Mouse (Mus musculus) urinary bladder, postnatal 14 days (tissue): Measurements from ENCODE around the gene Tekt1.
"Not testable (repeated sequence)": the region's sequence is repeated elsewhere in the genome, so short reads cannot be mapped to it uniquely, and the experiment has no call there.

Experiments used
- DNase-seq: peaks from one replicate; pipeline ENCODE4 v3.0.0; 2021; ENCODE audit warnings: low spot score

The Tekt1 gene

GRCm38 (mm10) chr11:72389407-72390142 is 27.3 kb upstream of the Tekt1 start:
- DNase-seq, result no peak

- no peak for DNase-seq
Measured at GRCm38 (mm10) chr11:72388113-72388529, 25.9 kb upstream of the Tekt1 start.

DNA sequence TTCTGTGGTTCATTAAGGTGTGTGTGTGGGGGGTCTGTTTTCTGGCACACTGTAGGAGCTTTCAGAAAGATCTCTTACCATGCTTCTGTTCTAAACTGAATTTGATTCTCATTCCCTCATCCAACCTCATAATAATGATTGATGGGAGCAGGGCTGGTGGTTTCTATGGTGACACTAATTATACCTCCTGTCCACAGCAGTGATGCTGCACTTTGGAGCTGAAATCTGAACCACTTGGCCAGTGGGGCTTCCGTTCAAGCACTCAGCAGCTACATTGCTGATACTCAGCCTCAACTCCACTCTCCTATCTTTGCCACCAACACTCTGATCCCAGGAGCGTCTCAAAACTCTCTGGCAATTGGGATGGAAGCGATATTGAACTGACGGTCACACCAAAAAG is 17.1 kb upstream of the Tekt1 start:
- DNase-seq, result no peak

- DNase-seq, result no peak
Measured at GRCm38 (mm10) chr11:72378222-72378621, 16.0 kb upstream of the Tekt1 start.

GRCm38 (mm10) chr11:72376562-72376961 is 14.3 kb upstream of the Tekt1 start:
- no peak for DNase-seq

DNA sequence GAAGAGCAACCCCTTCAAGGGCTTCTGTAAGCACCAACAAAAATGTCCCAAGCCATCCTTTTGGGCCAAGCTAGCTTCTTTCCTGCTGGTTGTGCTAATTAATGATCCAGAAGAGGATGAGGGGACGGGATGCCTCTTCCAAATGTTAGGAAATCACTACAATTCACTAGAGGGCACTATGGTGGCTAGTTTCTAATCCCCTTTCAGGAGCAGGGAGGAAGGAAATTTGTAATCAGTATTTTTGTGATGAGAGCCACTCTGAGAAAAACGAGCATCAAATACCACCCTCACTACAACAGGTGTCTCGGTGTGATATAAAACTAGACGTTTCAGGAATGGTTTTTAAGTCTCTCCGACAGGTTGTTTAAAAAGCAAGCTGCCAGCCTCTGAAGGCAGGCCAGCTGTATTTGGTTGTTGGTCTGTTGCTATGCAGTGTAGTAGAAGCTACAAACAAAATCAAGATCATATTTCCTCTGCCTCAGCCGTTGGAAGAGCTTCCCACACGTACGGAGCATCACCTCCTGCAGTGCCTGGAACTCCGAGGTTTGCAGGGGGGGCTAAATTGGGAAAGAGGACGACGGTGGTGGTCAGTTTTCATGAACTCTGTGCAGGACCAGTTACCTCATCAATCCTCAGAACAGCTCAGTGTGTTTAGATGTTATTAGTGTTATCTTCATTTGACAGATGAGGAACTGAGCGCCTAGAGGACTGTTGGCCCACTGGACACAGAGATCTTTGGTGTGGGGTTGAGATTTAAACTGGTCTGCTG is 7.8 kb upstream of the Tekt1 start:
- DNase-seq, result no peak

DNA sequence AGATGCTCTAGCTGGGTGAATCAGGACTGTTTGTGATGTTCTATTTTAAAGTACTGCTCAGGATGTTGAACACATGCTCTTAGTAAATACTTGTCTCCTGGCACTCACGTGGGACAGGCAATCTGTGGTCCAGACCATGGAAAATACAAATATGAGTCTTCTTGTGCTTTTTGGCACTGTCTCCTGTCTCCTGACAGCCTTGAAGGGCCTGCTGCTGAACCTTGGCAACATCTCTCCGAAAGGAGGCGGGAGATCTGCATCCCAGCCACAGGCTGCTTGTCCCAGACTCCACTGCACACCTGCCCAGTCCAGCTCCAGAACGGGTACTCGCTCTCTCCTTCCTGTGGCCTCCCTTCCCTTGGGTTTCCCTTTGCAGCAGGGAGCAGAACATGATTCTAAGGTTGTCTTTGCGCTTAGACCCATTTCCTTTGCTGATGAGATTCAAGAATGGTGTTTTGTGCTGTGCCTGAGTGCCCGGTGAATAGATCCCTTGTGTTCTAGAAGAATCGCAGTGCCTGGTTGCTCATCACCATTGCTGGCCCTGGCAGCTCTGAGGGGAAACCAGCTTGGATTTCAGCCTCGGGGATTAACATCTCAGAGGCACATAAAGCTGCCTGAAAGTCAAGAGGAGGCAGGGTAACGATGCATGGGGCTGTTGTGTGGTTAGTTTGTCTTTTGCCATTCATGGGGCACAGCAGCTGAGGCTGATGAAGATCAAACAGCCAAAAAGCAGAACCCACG is 5.9 kb upstream of the Tekt1 start:
- DNase-seq, result no peak

DNA sequence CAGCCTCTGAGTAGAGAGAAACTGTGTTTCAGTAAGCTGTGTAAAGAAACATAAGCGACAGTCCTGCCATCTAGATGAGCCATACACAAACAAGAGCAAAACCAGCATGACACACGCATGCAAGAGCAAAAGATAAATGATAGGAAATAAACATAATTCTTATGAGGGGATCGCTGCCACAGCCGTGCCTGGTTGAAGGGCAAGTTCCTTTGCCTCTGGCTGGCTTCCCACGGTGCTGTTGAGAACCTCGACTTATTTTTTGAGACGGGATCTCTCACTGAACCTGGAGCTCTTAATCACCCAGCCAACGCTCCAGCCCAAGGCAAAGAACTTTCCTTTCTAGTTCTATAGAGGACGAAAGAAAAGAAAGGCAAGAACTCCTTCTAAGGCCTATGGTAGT is 3.9 kb upstream of the Tekt1 start:
- DNase-seq, result no peak

GRCm38 (mm10) chr11:72364526-72364925 is 2.3 kb upstream of the Tekt1 start:
- no peak for DNase-seq

DNA sequence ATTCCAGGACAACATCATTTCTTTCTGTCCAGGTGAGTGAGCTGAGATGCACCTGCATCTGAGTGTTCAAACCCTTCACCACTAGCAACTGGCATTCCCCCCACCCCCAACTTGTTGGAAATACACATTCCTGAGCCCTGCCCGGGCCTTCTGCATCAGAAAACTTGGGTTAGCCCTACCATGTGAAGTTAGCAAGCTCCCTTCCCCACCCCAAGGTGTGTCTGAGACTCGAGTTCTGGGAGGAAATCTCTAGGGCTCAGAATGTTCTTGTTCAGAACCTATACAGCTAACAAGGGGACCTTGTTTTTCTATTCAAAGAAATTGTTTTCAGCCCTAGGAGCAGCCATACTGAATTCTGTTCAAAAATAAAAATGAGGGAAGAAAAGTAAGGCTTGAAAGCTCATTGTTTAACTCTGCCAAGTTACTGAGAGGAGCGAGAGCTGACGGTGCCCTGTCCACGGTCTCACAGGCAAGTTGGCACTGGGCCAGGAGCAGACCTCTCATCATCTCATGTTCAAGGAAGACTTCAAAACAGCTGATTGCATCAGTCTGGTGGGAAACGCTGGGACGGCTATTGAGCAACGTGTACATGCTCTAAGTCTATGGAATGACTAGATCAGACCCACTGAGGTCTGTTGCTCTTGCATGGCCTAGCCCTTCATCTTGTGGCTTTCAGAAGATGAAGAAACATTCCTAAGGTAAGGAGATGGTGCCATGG is 1.4 kb upstream of the Tekt1 start:
- no peak for DNase-seq

- peak; percentile 56 for DNase-seq
Measured at GRCm38 (mm10) chr11:72361385-72362346, 576 bp downstream of the Tekt1 start.

GRCm38 (mm10) chr11:72354971-72355728 is 7.1 kb downstream of the Tekt1 start:
- peak; percentile 78 for DNase-seq

- no peak for DNase-seq
Measured at GRCm38 (mm10) chr11:72353186-72353585, 9.1 kb downstream of the Tekt1 start.

- DNase-seq, result no peak
Measured at GRCm38 (mm10) chr11:72352272-72352671, 10.0 kb downstream of the Tekt1 start.

- DNase-seq, result no peak
Measured at GRCm38 (mm10) chr11:72349652-72350051, 12.6 kb downstream of the Tekt1 start.

DNA sequence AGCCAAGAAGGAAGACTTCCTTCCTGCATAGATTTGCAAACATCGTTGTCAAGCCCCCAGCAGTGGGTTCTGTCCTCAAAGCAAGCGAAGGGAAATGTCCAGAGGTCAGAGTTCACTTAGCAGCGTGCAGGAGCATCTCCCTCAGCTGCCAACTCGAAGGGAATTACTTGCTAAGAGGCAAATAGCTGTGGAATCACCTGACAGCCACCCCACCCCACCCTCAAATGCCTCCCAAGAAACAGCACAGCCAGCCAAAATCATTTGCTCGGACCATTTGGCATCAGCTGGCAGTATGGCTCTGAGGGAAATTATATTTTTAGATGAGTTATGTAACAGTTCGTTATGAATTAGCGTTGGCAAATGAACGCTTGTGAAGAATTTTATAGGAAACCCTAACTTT is 13.2 kb downstream of the Tekt1 start:
- no peak for DNase-seq

GRCm38 (mm10) chr11:72348563-72348962 is 13.7 kb downstream of the Tekt1 start:
- no peak for DNase-seq

GRCm38 (mm10) chr11:72344486-72344885 is 17.8 kb downstream of the Tekt1 start:
- DNase-seq, result no peak

- DNase-seq, result peak; percentile 60
Measured at GRCm38 (mm10) chr11:72343904-72344303, 18.3 kb downstream of the Tekt1 start.

GRCm38 (mm10) chr11:72343238-72343625 is 19.0 kb downstream of the Tekt1 start:
- not testable (repeated sequence) for DNase-seq
